Mouse (Mus musculus) G1E (cell line): ENCODE results near the gene Phox2b.

Experiments
- CTCF ChIP-seq: IDR thresholded peaks from 2 replicates; pipeline ENCODE4 v1.5.1; 2012; ENCODE audit warnings: low read depth, low read length, inconsistent platforms, mixed read lengths
- TAL1 ChIP-seq: conservative IDR thresholded peaks from 2 replicates; pipeline ENCODE4 v1.6.1; 2012; ENCODE audit warnings: low read depth, low read length, inconsistent platforms, mixed read lengths

GRCm38 (mm10) chr5:67106261-67106660 is 7.2 kb upstream of the Phox2b start:
- TF ChIP-seq CTCF, result no peak
- no peak for TF ChIP-seq TAL1
